Mouse (Mus musculus): ENCODE data around the gene Kmo. TPM values are rescaled to one million over a fixed set of nuclear protein-coding genes. Genes with fewer than 3 reads are reported as not detected.

Gene Kmo
- 0.11 and 0.18 TPM in 2 replicates for polyA plus RNA-seq (2015; fragmentation: Nextera tagmentation; extraction: Ambion mirVana)

DNA sequence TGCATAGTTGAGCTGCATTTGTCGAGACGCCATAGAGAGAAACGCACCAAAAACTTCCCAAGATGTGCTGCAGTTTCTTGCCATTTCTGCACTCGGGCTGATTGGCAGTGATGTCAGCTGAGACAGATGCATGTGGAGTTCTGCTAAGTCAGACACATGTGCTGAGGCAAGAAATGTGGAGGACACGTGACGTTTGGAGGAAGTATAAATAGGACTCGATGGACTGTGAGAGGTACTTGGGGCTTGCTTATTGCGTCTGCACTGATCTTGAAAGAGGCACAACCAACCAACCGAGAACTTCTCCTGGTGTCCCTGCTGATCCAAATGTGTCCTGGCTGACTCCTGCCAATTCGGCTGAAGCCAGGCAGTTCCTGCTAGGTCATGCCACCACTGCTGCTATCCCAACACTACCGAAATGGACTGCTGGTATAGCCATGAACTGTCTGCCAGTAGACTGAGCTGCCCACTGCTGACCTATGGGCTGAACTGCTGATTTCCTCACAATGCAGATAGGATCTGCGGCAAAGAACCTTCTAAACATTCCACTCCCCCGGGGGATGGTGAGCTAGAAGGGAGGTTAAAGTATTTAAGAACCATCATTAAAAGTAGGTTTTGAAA, at the start of gene Kmo:
TSS of gene Kmo (plus strand) at position 568 of the 618 bp plus-strand sequence.
- no peak for ATAC-seq (replicated peaks)
- Histone ChIP-seq H3K9ac (no peak within 1 kb of the TSS), H3K27me3 (replicated peaks) (no peaks in the 10 kb centered on the region), H3K36me3 (replicated peaks) (peaks cover 15% of the 10 kb centered on the region), H3K27ac (no peak within 1 kb of the TSS), H3K4me3 (no peak within 1 kb of the TSS), H3K4me2 (no peak within 1 kb of the TSS), H3K9me3 (no peaks in the 10 kb centered on the region), H3K4me1 (peaks cover 20% of the 10 kb centered on the region)
- 92% methylated on average over 13 of the region's 13 CpGs for WGBS

- H3K27me3 ChIP-seq (replicated peaks): no peaks in the 10 kb centered on the region
- 85% methylated on average over 2 of the region's 2 CpGs for WGBS
- H3K27ac ChIP-seq: no peak overlapping the region
- H3K4me3 ChIP-seq: no peak overlapping the region
- H3K4me1 ChIP-seq: no peaks in the 10 kb centered on the region
- no peak for ATAC-seq (replicated peaks)
- no peak overlapping the region for H3K9ac ChIP-seq
- H3K4me2 ChIP-seq: no peak overlapping the region
- H3K9me3 ChIP-seq: no peaks in the 10 kb centered on the region
- no peaks in the 10 kb centered on the region for H3K36me3 ChIP-seq (replicated peaks)
Measured at GRCm38 (mm10) chr1:175574129-175574528, 46.1 kb upstream of the Kmo start.

- WGBS: 75% methylated on average over 2 of the region's 2 CpGs
- no peak overlapping the region for H3K27ac ChIP-seq
- no peak overlapping the region for H3K4me2 ChIP-seq
- no peaks in the 10 kb centered on the region for H3K27me3 ChIP-seq (replicated peaks)
- H3K9ac ChIP-seq: no peak overlapping the region
- no peaks in the 10 kb centered on the region for H3K4me1 ChIP-seq
- H3K4me3 ChIP-seq: no peak overlapping the region
- no peak for ATAC-seq (replicated peaks)
- no peaks in the 10 kb centered on the region for H3K9me3 ChIP-seq
- H3K36me3 ChIP-seq (replicated peaks): no peaks in the 10 kb centered on the region
Measured at GRCm38 (mm10) chr1:175578425-175579096, 41.6 kb upstream of the Kmo start.

DNA sequence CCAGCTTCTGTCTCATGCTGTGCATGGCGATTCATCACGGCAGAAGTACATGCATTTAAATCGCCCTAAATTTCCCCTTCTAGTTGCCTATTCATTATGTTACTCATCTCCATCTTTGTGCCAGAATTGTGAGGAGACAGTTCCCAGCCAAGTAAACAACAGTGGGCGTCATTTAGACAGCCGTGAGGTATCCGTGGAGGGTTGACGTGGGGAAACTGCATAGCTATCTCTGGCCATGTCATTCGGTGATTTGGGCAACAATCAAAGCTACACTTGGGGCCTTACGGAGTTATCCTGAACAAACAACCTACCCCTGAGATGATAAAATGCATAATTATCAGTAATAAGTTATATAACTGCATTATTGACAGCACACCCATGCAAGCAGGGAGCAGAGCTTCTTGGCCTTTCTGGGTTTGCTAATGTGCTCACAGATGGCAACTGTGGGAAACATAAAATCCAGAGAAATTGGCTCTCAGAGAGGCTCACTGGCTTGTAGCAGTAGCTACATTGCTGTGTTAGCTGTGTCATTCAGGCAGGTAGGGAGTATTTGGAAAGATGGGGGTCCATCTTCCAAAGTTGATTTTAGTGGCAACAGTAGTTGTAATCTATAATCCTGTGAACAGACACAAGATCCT, 40.5 kb upstream of the Kmo start:
- H3K27ac ChIP-seq: no peak overlapping the region
- no peak overlapping the region for H3K4me2 ChIP-seq
- no peaks in the 10 kb centered on the region for H3K36me3 ChIP-seq (replicated peaks)
- H3K4me1 ChIP-seq: no peaks in the 10 kb centered on the region
- H3K4me3 ChIP-seq: no peak overlapping the region
- H3K27me3 ChIP-seq (replicated peaks): no peaks in the 10 kb centered on the region
- ATAC-seq (replicated peaks): no peak
- no peak overlapping the region for H3K9ac ChIP-seq
- H3K9me3 ChIP-seq: no peaks in the 10 kb centered on the region
- 77% methylated on average over 9 of the region's 9 CpGs for WGBS

DNA sequence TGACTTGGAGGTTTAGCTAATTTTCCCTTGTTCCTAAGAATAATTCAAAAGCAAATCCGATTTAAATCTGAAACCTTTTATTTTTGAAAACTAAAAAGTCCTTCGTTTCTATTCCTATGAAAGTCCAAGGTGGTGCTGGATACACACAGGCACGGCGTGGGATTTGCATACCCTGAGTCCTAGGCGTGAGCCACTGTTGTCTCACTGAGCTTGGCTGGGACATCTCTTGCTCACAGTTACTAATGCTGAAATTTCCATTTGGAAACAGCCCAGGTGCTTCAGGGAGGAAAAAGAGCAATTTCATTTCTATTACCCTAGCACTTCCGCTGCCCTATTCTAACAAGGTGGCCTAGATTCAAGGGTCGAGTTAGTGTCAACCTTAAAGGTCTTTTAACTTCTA, 39.8 kb upstream of the Kmo start:
- Histone ChIP-seq H3K4me1 (no peaks in the 10 kb centered on the region), H3K9me3 (no peaks in the 10 kb centered on the region), H3K4me2 (no peak overlapping the region), H3K27ac (no peak overlapping the region), H3K4me3 (no peak overlapping the region), H3K9ac (no peak overlapping the region), H3K36me3 (replicated peaks) (no peaks in the 10 kb centered on the region), H3K27me3 (replicated peaks) (no peaks in the 10 kb centered on the region)
- ATAC-seq (replicated peaks): no peak
- 89% methylated on average over 7 of the region's 7 CpGs for WGBS

DNA sequence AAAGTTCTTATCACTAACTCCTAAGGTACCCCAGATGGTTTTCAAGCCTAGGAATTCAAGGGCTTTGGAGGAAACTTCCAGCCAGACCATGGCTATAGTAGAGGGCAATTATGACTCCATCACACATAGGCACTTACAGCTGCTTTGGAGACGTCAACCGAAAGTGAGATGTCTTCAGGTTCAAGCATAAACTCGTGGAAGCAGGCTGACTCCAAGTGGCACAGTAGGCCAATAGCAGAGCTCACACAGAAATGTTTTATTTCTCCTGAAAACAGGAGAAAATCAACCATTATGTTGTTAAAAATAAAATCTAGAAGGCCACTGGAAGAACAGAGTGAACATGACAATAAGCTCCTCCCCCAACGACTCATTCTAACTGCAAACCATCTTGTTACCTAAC, 37.4 kb upstream of the Kmo start:
- no peaks in the 10 kb centered on the region for H3K9me3 ChIP-seq
- no peak overlapping the region for H3K4me3 ChIP-seq
- H3K36me3 ChIP-seq (replicated peaks): no peaks in the 10 kb centered on the region
- no peak overlapping the region for H3K9ac ChIP-seq
- ATAC-seq (replicated peaks): no peak
- H3K27ac ChIP-seq: no peak overlapping the region
- no peak overlapping the region for H3K4me2 ChIP-seq
- WGBS: 87% methylated on average over 4 of the region's 4 CpGs
- no peaks in the 10 kb centered on the region for H3K27me3 ChIP-seq (replicated peaks)
- H3K4me1 ChIP-seq: no peaks in the 10 kb centered on the region

- 83% methylated on average over 2 of the region's 2 CpGs for WGBS
- no peak overlapping the region for H3K4me2 ChIP-seq
Measured at GRCm38 (mm10) chr1:175585267-175585666, 34.9 kb upstream of the Kmo start.

GRCm38 (mm10) chr1:175586656-175587055, 33.5 kb upstream of the Kmo start:
- no peak overlapping the region for H3K4me2 ChIP-seq
- 91% methylated on average over 5 of the region's 5 CpGs for WGBS
- H3K9me3 ChIP-seq: no peaks in the 10 kb centered on the region
- no peak overlapping the region for H3K4me3 ChIP-seq
- no peak overlapping the region for H3K27ac ChIP-seq
- no peaks in the 10 kb centered on the region for H3K27me3 ChIP-seq (replicated peaks)
- no peak overlapping the region for H3K9ac ChIP-seq
- H3K36me3 ChIP-seq (replicated peaks): no peaks in the 10 kb centered on the region
- no peaks in the 10 kb centered on the region for H3K4me1 ChIP-seq
- no peak for ATAC-seq (replicated peaks)

More at GRCm38 (mm10) chr1:175585267-175585666, 34.9 kb upstream of the Kmo start:
- Histone ChIP-seq H3K9ac (no peak overlapping the region), H3K27ac (no peak overlapping the region), H3K27me3 (replicated peaks) (no peaks in the 10 kb centered on the region), H3K36me3 (replicated peaks) (no peaks in the 10 kb centered on the region), H3K4me3 (no peak overlapping the region), H3K9me3 (no peaks in the 10 kb centered on the region), H3K4me1 (no peaks in the 10 kb centered on the region)
- ATAC-seq (replicated peaks): no peak

DNA sequence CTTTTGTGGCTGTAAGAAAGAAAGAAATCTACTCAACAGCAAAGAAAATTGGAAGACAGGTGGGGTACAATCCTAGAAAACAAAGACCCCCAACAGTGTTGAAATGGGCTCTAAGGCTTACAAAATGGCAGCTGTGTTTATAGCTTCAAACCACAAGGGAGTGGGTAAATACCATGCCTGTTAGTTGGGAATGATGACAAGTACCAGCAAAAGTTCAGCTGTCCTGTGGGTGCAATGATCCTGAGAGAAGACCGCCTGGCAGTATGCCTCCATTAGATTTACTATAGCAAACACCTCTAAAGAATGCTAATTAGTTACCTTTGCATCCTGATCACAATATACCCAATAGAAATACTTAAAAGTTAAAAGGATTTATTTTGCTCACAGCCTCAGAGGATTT, 27.3 kb upstream of the Kmo start:
- WGBS: 85% methylated on average over 1 of the region's 1 CpGs

GRCm38 (mm10) chr1:175602231-175602630, 17.9 kb upstream of the Kmo start:
- no peaks in the 10 kb centered on the region for H3K27me3 ChIP-seq (replicated peaks)
- no peak overlapping the region for H3K27ac ChIP-seq
- H3K9ac ChIP-seq: no peak overlapping the region
- peaks cover 8% of the 10 kb centered on the region; the same call in 1 of the 2 replicates for H3K36me3 ChIP-seq (replicated peaks)
- H3K4me2 ChIP-seq: no peak overlapping the region
- no peak for ATAC-seq (replicated peaks)
- WGBS: 94% methylated on average over 11 of the region's 11 CpGs
- H3K4me3 ChIP-seq: no peak overlapping the region
- H3K4me1 ChIP-seq: no peaks in the 10 kb centered on the region
- H3K9me3 ChIP-seq: no peaks in the 10 kb centered on the region

More for the DNA sequence above, 27.3 kb upstream of the Kmo start:
- Histone ChIP-seq H3K9me3 (no peaks in the 10 kb centered on the region), H3K4me3 (no peak overlapping the region), H3K4me1 (no peaks in the 10 kb centered on the region), H3K36me3 (replicated peaks) (no peaks in the 10 kb centered on the region), H3K27me3 (replicated peaks) (no peaks in the 10 kb centered on the region), H3K27ac (no peak overlapping the region), H3K4me2 (no peak overlapping the region), H3K9ac (no peak overlapping the region)
- ATAC-seq (replicated peaks): no peak

GRCm38 (mm10) chr1:175603390-175603789, 16.8 kb upstream of the Kmo start:
- peak; percentile 76; the same call in 1 of the 2 replicates for ATAC-seq (replicated peaks)
- H3K36me3 ChIP-seq (replicated peaks): peaks cover 16% of the 10 kb centered on the region; the same call in 1 of the 2 replicates
- H3K4me2 ChIP-seq: no peak overlapping the region
- H3K27ac ChIP-seq: no peak overlapping the region
- H3K4me1 ChIP-seq: no peaks in the 10 kb centered on the region
- H3K27me3 ChIP-seq (replicated peaks): no peaks in the 10 kb centered on the region
- no peak overlapping the region for H3K9ac ChIP-seq
- WGBS: 65% methylated on average over 6 of the region's 6 CpGs
- no peak overlapping the region for H3K4me3 ChIP-seq
- H3K9me3 ChIP-seq: no peaks in the 10 kb centered on the region

GRCm38 (mm10) chr1:175607308-175607707, 12.9 kb upstream of the Kmo start:
- WGBS: 95% methylated on average over 6 of the region's 6 CpGs

More at GRCm38 (mm10) chr1:175607308-175607707, 12.9 kb upstream of the Kmo start:
- Histone ChIP-seq H3K4me1 (no peaks in the 10 kb centered on the region), H3K4me2 (no peak overlapping the region), H3K27me3 (replicated peaks) (no peaks in the 10 kb centered on the region), H3K36me3 (replicated peaks) (peaks cover 28% of the 10 kb centered on the region), H3K9me3 (no peaks in the 10 kb centered on the region), H3K9ac (no peak overlapping the region), H3K4me3 (no peak overlapping the region), H3K27ac (no peak overlapping the region)
- no peak for ATAC-seq (replicated peaks)

All from midbrain, embryonic 15.5 days (tissue).